Mouse (Mus musculus) CD4-positive, CD25-positive, alpha-beta regulatory T cell, adult 4 months (primary cell): ENCODE results near the gene Lipe. TPM values are rescaled to one million over a fixed set of nuclear protein-coding genes. Genes with fewer than 3 reads are reported as not detected.
A peak's percentile ranks its signal among the peaks of the same experiment; 100 is the strongest.

Experiments
- ATAC-seq: one replicate; pipeline ENCODE4 v1.8.0; 2017
- polyA plus RNA-seq, 2 experiments: library from polyadenylated mRNA; unstranded; fragments of 100-300 nt; shearing (Covaris generic); gene quantifications; one replicate each; pipeline ENCODE4 v1.2.1; 2017

Lipe gene
- polyA plus RNA-seq, 2 experiments from 2014 or later, result 14.2 to 24.4 TPM

DNA sequence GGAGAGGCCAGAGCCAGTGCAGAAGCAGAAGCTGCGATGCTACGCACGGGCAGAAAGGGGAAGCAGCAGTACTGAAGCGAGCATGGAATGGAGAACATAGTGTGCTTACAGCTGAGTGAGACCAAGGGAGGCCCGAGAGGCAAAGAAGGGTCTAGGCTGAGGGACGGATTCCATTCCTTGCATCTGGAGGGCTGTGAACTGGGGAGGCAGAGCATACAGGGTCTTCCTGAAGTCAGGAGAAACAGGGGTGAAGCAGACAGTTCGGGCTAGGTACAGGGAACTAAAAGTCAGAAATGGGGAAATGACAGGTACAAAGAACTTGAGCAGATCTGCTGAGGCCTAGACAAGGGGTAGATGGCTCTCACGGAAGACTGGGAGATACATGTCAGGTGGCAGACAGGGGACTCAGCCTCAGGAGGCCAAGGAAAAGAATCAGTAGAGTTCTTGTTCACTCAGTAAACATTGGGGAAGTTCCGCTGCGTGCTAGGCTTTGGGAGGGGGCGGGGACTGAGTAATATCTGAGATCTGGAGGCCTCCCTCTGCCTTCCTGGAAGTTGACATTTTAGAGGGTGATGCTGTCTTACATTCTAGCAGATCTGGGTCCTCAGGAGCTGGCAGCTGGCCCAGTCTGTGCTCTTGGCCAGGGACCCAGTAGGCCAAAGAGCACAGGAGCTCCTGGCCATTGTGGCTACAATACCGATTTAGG is 12.5 kb downstream of the Lipe start:
- peak; percentile 97 for ATAC-seq

DNA sequence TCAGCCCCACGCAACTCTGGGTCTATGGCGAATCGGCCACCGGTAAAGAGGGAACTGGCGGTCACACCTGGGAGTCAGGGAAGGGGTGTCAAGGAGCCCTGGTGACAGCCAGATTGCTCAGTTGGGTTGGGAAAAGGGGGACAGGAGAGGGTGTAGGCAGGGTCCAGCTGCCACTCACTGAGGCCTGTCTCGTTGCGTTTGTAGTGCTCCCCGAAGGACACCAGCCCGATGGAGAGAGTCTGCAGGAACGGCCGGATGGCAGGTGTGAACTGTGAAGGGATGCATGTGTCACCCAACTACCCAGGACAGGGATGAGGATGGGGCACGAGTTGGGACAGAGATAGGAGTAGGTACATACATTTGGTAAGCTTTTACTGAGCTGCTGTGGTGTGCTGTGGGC is 13.3 kb downstream of the Lipe start:
- ATAC-seq, result no peak

DNA sequence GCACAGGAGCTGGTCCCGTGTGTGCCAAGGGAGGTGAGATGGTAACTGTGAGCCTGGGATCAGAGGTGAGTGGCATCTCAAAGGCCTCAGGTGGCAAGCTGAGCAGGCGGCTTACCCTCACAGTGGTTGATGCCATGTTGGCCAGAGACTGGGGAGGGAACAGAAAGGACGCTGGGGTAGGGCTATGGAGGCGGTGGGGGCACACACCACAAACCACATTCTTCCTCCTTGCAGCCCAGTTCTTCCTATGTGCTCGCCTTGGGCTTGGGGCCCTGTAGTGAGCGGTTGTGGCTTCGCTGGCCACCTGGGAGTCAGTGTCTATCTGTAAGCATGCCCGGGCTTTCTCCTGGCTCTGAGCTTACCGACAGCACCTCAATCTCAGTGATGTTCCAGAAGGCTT is 13.7 kb downstream of the Lipe start:
- no peak for ATAC-seq

DNA sequence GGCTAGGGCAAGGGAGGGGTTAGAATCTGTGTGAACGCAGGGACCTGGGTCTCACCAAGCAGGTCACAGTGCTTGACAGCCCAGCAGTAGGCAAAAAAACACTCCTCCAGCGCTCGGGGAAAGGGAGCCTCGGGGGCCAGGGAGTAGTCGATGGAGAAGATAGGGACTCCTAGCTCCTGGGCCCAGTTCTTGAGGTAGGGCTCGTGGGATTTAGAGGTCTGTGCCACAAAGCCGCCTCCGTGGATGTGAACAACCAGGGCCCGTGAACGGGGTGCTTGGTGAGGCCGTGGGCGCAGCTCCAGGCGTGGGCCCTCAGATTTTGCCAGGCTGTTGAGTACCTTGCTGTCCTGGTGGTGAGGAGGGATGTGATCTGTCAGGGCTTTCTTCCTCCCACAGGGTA is 14.2 kb downstream of the Lipe start:
- ATAC-seq, result no peak

DNA sequence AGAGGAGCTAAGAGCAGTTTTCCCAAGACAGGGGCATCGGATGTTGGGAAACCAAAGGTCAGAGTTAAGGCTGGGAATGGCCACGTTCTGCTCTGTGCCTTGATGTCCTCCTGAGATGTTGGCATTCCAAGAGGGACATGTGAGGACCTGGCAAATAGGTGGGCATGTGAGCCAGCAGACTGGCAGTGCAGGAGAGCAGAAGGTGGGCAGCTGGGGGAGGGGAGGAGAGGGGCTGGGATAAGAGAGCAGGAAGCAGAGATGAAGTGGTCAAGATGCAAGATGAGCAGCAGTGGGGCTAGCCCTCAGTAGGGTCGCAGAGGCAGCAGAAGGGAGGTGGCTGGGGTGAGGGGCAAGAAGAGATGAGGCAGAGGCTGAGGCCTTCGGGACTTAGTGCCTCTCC is 14.6 kb downstream of the Lipe start:
- no peak for ATAC-seq

DNA sequence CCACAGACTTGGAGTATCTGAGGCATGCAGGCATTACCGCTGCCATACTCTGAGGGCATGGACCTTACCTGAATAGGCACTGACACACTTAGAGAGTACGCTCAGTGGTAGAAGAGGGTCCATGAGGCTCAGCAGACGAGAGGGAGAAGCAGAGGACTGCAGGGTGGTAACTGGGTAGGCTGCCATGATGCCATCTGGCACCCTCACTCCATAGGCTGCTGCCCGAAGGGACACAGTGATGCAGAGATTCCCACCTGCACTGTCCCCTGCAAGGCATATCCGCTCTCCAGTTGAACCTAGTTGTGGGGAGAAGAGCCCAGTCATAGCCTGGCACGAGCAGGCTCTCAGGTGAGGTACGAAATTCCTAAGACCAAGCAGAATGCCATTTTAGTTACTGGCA is 15.1 kb downstream of the Lipe start:
- ATAC-seq, result no peak

DNA sequence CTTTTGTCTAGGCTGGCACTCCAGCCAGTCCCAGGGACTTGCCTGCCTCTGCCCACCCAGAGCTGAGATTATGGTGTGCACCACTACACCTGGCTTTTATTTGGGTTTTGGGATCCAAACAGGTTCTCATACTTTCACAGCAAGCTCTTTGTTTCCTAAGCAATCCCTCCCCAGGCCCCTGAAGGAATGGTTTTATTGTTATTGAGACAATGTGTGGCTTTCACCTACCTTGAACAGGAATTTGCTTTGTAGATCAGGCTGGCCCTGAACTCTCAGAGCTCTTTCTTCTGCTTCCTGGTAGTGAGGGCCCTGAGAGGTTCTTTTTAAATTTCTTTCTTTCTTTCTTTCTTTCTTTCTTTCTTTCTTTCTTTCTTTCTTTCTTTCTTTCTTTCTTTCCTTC is 16.0 kb downstream of the Lipe start:
- no peak for ATAC-seq

DNA sequence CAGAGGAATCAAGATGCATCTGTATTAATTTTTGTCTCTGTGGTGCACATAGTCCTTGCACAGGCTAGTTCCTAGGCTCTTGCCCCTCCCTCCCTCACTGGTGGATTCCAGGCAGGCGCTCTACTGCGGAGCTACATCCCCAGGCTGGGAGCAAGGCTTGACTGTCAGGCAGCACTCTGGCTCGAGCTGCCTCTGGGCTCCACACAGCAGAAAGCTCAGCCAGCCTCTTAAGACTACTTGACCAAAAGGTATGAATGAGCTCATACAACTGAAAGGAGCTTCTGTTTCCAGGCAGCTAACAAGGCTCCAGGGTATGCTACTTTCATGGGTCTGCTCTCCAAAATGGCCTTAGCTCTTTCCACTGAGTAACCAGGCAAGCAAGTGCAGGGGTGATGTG is 17.2 kb downstream of the Lipe start:
- no peak for ATAC-seq

DNA sequence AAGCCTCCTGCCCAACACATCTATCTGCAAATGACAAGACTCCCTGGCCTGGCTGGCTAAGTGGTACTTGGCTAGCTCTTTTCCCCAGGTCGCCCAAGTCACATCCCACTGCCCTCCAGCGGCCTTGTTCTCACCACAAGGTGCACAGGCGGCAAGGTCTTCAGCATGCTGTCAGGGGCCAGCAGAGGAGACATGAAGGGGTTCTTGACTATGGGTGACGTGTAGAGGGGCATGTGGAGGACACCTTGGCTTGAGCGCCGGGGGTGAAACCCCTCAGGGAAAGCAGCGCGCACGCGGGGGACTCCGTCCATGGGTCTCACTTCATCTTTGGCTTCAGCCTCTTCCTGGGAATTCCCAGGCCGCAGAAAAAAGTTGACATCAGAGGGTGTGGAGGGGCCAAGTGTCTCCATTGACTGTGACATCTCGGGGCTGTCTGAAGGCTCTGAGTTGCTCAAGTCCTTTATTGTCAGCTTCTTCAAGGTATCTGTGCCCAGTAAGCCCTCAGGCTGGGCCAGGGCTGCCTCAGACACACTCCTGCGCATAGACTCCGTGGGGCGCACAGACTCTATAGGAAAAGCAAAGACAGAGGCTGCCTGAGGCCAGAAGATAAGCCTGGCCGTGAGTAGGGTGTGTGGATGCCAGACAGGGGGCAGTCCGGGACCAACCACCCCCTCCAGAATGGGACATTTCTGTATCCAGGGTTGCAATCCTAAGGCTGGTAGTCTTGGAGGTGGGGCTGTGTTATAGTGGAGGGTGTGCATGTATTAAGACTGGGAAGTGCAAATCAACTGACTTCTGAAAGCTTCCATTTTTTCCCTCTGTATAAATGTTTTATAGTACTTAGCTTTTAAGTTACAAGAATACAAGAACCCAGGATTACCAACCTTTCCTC is 17.9 kb downstream of the Lipe start:
- peak; percentile 14 for ATAC-seq

DNA sequence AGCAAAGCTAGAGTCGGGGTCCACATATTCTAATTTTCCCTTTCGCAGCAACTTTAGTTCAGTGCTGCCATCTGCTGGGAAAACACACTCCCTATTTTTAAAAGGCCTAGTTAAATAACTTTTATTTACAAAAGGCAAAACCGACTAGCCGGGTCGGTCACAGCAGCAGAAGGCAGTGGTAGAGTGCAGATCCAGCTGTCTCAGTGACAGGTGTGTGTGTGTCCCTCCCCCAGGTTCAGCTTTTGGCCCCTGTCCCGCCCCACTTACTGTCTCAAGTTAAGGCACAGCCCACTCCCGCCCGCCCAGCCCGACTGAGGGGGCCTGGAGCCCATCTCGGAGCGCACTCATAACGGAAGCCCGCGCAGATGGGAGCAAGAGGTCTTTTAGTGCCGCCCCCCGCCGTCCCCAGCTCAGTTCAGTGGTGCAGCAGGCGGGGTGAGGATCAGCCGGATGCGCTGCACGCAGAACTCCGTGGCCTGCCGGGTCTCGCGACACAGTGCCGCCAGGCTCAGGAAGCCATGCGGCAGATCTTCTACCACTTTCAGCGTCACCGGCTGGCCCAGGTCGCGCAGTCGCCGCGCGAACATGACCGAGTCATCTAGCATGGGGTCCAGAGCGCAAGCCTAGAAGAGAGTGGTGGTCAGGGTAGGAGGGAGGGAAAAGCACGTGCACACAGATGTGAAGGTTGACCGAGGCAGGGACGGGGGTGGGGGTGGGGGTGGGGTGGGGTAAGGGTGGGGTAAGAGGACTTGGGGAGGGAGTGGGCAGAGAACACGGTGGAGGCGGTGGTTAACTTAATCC is 18.8 kb downstream of the Lipe start:
- ATAC-seq, result peak; percentile 97

DNA sequence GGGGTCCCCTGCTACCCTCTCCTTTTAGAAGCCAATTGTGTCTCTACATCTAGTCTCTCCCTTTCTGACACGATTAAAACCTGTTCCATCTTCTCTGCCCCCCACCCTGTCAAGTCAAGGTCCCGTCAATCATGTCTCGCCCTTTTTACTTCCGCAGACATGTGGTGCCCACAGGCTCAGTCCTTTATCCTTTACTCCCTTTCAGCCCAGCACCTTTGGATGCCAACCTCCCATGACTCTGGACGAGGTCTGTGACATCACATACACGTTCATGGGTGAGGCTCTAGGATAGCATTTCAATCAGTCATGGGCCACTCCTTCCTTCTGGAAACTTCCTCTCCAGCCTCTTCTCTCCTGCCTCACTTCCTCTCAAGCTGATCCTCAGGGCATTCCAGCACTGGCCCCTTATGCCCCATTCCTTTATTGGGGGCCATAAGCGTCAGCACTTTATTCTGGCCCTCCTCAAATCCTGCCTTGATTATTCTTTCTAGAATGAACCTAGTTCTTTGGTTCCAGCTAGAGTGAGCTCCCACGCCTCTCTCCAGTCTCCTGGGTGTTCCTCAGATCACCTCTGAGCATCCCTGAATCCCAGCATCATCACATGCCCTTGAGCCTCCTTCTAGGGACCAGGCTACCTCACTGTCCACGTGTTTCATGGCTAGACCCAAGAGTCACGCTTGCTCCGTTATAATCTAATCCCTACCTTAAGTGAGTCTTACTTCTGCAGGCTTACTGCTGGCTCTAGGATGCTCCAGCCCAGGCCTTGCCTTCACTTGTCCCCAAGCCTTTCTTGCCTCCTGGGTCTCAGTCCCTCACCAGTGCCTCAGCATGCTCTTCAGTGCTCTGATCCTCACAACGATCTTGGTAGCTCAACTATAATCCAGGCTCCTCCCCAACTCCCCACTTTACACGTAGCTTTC is 20.1 kb downstream of the Lipe start:
- ATAC-seq, result no peak

DNA sequence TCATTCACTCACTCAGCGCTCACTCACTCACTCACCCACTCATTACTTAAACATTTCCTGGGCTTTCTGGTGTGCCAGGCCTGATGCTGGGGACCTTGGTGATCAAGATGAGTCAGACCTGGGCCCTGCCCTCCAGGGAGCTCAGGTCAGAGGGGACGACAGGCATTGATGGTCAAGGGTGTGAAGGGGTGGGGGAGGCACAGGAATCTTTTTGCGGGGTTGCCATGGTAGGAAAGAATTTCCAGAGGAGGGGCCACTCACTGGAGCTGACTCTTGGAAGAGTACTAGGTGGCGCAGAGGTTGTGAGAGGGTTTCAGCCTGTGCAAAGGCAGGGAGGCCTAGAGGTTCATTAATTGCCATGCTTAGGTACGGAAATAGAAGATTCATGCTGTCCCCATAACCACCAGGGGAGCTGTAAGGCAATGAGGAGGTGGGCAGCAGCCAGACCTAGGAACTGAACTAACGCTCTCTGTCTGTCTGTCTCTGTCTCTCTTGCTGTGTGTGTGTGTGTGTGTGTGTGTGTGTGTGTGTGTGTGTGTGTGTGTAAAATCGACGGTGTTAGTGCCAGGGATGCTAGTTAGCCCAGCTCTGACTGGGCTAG is 21.3 kb downstream of the Lipe start:
- ATAC-seq, result no peak

DNA sequence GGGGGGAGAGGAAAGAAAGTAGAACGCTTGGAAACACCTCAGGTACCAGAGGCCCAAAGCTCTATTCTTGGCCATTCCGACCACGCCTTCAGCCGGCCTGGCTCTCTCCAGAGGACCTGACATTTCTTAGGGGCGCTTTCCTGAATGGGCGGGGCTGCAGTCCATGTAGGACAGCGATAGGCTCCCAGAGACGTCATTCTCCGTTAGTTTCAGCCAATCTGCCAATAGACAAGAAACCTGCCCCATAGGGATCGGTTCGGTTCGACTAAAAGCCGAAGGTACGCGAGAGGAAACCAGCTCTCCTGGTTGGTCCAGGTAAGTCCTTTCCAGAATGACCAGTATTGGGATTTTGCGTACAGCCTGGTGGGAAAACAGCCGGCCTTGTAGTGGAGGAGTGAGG is 22.0 kb downstream of the Lipe start:
- ATAC-seq, result no peak

DNA sequence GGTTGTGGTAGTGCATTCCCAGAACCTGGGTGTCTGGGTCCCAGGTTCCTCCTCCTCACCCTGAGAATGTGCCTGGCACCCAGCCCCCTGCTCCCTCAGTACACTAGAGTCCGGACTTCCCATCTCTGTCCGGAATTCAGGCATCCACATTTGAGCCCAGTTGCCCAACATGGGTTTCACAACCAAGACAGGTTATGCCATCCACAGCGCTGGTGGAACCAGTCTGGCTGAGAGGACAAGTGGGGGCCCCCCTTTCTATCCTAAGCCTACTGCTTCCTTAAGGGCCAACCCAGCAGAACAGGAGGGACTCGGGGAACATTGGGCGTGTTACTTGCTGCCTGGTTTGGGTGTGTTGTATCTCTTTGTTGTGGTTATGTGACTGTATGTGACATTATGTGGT is 26.1 kb downstream of the Lipe start:
- ATAC-seq, result no peak

DNA sequence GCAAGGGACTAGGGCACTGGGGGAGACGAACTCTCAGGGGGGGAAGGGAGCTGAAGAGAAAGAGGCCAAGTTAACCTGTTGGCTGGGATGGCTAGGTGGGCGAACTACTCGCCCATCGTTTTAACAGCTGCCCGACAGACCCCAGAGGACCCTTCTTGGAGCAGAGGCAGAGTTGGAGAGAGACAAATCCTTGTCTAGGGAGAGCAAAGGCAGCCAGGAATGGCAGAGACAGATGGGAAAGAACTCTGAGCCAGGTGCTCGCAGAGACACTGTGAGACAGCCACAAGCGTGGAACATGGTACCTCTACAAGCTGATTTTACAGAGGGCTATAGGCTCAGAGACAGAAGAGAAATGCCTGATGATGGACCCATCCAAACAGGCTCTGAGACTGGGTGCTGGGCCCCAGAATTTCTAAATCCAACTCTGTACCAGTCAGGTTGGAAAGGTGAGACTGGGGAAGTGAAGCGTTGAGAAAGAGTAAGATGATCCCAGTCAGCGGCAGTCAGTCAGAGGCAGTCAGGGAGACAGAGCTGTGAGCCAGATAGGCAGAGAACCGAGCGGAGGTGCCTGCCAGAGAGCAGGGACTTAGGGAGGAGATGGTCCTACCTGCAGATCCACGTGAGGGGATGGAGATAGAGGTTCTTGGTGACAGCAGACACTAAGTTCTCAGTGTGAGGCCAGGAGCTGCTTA is 29.3 kb downstream of the Lipe start, which contains the start of gene Cnfn:
Gene Cnfn, minus strand, starts transcription at position 667 of the 692 bp plus-strand sequence.
- no peak for ATAC-seq

DNA sequence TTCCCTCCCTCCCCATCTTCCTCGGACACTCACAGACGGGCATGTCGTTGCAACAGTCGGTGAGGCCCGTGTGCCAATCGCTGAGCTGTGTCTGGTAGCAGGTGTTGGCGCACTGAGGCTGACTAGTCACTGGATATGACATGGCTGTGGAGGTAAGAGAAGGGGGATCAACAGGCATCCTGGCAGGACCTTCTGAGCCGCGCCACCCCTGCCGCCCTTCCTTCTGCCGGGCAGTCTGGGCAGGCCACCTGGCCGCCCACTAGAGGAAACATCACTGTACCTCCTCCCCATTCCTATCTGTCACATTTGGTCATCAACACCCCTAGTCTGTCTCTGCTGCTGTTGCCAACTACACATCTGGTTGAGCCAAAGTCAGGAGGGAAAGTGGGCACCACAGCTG is 30.2 kb downstream of the Lipe start:
- no peak for ATAC-seq

DNA sequence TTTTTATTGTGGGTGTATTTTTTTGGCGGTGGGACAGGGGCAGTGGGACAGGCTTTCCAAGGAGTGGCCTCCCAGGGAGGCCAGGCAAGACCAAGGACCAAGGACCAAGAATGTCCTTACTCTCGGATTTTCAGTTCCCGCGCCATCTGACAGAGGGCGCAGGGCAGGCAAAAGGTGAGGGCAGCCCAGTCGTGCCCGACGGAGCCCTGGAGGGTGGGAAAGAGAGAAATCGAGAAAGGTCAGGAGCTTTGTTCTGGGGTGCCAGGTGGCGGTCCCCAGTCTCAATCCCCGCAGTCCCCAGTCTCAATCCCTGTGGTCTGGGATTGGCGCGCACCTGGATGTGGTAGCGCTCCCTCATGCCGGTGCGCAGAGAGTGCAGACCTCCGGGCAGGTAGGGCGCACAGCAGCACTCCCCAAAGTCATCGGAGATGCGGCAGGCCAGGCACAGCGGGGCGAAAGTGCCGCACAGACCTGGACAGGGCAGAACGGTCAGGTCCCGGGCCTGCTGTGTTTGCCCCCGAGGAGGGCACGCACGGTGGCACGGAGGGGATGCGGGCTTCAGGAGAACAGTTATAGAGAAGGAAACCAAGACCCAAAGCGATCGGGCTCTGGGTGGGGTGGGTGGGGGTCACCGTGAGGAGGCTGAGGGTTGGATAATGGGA is 30.7 kb downstream of the Lipe start:
- no peak for ATAC-seq

DNA sequence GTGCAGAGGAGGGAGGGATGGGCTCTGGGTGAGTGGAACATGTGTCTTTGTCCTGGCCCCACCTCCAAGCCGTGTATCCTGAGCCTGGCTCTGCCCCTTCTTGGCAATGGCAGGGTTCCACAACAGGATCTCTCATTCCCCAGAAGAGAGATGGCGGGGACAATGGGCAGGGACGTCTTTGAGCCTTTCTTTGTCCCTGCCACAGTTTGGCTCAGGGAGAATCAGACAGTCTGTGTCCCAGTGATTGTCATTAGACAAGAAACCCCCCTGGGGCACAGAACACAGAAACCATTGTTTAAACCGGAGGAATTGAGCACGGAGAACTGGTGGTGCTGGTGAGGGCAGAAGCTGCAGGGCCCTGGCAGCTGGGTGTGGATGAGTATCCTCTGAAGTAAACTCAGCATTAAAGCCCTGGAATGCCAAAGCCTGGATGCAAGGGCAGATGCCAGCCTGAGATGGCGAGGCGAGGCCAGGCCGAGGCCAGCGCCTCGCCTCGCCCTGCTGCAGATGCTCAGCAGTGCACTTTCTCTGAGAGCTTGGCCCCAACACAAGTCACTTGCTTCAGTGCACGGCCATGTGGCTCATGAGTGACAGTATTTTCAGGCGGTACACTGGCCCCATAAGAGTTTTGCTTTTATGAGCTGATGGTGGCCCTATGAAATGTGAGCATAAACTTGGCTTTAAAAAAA is 32.4 kb downstream of the Lipe start:
- no peak for ATAC-seq

DNA sequence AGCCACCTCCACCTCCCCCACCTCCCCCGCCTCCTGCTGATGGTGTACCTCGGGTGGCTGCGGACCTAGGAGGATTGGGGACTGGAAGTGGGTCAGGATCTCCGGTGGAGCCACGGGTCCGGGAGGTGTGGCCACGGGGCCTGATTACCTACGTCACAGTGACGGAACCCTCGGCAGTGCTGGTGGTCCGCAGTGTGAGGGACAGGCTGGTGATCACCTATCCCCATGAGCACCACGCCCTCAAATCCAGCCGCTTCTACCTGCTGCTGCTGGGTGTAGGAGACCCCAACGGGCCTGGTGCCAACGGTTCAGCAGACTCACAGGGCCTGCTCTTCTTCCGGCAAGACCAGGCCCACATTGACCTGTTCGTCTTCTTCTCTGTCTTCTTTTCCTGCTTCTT is 34.9 kb downstream of the Lipe start:
- no peak for ATAC-seq

DNA sequence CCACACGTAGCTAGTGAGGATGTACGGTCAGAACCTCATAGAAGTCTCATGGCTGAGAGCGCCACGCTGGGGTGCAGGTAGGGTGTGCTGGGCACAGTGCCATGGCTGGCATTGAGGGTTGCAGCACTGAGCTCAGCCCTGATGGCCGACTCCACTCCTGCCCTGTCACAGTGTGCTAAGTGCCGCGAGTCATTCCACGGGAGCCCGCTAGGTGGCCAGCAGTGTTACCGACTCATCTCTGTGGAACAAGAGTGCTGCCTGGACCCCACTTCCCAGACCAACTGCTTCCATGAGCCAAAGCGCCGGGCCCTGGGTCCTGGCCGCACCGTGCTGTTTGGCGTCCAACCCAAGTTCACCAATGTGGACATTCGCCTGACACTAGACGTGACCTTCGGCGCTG is 35.4 kb downstream of the Lipe start:
- no peak for ATAC-seq
